Mouse (Mus musculus) layer of hippocampus, postnatal 25 days (tissue): Measurements from ENCODE around the gene AK157302. TPM values are rescaled to one million over a fixed set of nuclear protein-coding genes. Genes with fewer than 3 reads are reported as not detected.
"Not testable (repeated sequence)": the region's sequence is repeated elsewhere in the genome, so short reads cannot be mapped to it uniquely, and the experiment has no call there.

ENCODE experiments used
- DNase-seq, 2 experiments: peaks; one replicate each; pipeline ENCODE4 v3.0.0; 2022; ENCODE audit warnings: mixed read lengths in 2 of 2, low spot score in 1 of 2; ENCODE audit errors: extremely low spot score in 1 of 2
- total RNA-seq, 2 experiments: library from RNA; stranded (reverse); gene quantifications; 2 replicates each; pipeline ENCODE4 v1.2.3; 2021

The AK157302 gene
- 10 to 100 TPM; 21.2 to 24.4 TPM for total RNA-seq

DNA sequence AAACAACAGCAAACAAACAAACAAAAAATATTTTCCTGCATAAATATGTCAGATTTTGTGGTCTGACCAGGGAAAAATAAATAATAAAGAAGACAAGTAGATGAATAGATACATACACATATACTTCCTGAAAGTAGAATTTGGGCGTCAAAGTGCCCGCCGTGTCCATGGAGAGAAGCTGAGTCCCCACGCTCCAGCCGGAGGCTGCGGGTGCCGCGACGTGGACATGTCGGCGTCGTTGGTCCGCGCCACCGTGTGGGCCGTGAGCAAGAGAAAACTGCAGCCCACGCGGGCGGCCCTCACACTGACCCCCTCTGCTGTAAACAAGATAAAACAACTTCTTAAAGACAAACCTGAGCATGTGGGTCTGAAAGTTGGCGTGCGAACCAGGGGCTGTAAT, at the start of gene AK157302:
AK157302 (plus strand) TSS at position 144 of the 400 bp plus-strand sequence.
- DNase-seq: no peak

GRCm38 (mm10) chr13:21446796-21447195, 48.2 kb upstream of the AK157302 start:
- DNase-seq: no peak

- DNase-seq: no peak
Measured at GRCm38 (mm10) chr13:21447856-21448614, 47.0 kb upstream of the AK157302 start.

- DNase-seq: no peak
Measured at GRCm38 (mm10) chr13:21453042-21453441, 42.0 kb upstream of the AK157302 start.

DNA sequence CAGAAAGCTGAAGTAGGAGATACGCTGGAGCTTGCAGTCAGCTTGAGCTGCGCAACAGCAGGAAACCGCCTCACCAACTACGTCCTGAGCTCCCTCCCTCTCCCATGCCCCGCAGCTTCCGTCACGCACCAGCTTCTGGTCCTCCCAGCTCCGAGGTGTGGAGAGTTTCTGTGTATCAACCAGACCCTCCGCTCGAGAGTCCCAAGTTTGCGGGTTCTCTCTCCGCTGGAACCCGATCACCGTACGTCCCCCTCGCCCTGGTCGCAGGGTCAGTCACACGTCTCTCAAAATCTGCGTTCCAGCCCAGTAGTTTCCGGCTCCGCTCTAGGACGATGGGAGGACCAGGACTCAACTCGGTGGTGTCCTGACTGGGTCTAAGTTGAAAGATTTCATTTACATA, 41.6 kb upstream of the AK157302 start, which contains the start of gene Zscan26:
Zscan26 (minus strand) TSS at position 282 of the 400 bp plus-strand sequence.
- peak; percentile 78 to 82 for DNase-seq

GRCm38 (mm10) chr13:21454133-21454532, 40.9 kb upstream of the AK157302 start:
- DNase-seq: no peak

DNA sequence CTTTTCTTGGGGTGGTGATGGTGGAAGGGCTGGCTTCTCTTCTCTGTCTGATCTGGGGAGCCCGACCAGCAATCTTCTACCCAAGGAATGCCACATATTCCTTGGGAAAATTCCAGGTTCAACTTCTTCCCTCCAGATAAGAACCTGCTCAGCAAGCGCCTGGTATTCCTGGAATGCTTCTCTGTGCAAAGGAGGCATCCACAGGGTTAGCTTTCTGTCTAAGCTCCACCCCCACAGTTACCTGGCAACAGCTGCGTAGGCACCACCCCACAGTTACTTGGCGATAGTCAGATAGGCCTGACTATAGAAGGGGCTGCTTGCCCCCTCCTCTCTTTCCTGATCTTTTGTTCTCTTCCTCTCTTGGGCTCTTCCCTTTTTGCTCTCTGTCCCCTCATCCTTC, 38.7 kb upstream of the AK157302 start:
- no peak for DNase-seq

- DNase-seq: not testable (repeated sequence)
Measured at GRCm38 (mm10) chr13:21462516-21462915, 32.5 kb upstream of the AK157302 start.

DNA sequence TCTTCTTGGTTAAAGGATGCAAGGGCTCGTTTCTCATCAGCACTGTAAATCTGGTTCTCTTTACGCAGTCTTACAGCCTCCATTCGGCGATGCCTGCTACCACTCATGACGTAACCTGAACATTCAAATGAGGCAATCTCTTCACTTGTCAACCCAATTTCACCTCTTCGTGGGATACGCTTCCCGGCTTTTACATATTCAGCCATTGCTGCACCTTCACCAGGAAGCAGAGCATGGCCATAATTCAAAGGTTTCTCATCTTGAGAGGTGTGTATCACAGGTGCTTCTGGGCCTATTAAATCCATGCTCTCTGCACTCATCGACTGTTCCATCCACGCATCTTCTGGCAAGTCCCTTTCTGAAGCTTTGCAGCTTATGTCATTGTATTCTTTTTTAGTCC, 27.7 kb upstream of the AK157302 start:
- DNase-seq: no peak

DNA sequence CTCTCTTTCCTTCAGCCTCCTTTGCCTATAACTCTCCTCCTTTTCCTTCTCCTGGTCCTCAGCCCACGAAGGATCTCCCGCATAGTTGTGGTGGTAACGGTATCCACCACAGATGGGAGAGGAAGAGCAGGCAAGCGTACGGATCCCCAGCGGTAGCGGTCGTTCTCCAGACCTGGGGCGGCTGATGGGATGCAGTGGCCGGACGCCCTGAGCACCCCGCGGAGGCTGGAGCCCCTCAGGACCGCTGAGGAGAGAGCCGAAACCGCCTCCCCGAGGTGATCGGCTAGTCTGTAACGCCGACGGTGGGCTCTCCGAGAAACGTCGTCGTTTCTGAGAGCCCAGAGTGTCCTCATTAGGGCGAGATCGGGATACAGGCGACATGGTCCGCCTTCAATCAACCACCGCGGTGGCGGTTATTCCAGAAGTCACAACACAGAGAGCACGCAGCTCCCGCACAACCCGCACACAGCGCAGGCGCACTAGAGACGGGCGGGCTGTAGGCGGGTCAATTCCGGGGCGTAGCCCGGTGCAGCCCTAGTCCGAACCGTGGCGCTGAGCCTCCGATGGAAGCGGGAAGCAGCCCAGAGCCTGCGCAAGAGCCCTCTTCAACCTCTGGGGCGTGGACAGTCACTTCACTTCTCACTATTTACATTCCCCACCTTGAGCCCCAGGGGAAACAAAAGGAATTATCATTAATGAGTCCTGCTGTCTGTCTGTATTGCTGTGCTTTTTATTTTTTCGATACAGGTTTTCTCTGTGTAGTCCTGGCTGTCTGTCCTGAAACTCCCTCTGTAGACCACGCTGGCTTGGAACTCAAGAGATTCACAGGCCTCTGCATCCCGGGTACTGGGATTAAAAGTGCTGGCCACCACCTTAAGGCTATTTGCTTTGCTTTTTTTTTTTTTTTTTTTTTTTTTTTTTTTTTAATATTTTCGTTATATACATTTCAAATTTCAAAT, 26.7 kb upstream of the AK157302 start, which contains the start of gene Nkapl:
Nkapl (minus strand) TSS at position 449 of the 959 bp plus-strand sequence.
- DNase-seq: peak; percentile 52 to 63

DNA sequence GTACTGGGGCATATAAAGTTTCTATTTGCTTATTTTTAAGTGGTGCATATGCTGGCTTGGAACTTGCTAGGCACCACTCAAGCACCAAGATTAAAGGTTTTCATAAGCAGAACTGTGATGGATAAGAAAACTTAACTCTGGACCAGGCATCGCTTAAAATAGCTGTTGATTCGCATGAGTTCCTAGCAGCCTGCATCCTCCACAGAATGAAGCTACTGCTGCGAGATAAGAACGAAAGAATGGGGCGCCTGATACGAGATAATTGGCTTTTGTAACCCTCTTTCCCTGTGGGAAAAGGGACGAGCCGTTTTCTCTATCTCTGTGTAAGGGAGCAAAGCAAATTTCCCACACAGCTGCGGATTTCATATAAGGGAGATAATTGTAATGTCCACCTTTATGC, 25.9 kb upstream of the AK157302 start:
- no peak for DNase-seq

- no peak for DNase-seq
Measured at GRCm38 (mm10) chr13:21472427-21472826, 22.6 kb upstream of the AK157302 start.

DNA sequence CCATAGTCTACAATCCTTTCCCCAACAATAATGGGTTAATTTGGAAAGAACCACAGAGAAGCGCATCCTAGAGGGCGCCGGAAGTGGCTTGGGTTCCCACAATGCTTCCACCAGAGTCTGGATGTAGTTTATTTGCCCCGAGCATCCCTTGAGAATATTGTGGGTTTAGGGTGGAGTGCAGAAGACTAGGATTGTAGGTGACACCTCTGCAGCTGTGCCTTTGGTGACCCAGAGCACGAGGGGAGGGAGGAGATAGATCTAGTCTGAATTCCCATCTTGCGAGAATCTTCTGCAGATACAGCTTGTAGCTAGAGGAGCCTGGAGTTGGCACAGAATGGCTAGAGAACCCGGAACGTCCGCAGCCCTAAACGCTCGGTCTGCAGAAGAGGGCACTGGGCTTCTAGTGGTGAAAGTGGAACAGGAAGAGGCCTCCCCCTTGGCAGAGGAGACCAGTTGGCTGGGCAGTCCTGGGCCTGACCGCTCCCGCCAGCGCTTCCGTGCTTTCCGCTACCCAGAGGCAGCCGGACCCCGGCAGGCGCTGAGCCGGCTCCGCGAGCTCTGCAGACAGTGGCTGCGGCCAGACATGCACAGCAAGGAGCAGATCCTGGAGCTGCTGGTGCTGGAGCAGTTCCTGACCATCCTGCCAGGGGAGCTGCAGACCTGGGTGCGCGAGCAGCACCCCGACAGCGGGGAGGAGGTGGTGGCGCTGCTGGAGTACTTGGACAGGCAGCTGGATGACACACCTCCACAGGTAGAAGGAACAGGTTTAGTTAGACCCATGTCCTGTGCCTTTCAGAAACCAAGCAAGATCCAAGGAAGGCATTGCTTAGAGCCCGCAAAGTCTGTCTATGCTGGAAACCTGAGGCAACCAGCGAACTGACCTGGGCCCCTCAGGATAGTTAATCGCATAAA, 16.0 kb upstream of the AK157302 start, which contains the start of the genes Zkscan4 and Gm10065:
Zkscan4 (plus strand) TSS at position 149 of the 912 bp plus-strand sequence.
Gm10065 (minus strand) TSS at position 683 of the 912 bp plus-strand sequence.
- peak; percentile 61 to 62 for DNase-seq

- DNase-seq: no peak
Measured at GRCm38 (mm10) chr13:21486881-21487280, 8.1 kb upstream of the AK157302 start.

GRCm38 (mm10) chr13:21492847-21493246, 2.2 kb upstream of the AK157302 start:
- no peak for DNase-seq

GRCm38 (mm10) chr13:21501182-21501581, 6.2 kb downstream of the AK157302 start, which contains the start of gene Gm11273:
TSS of gene Gm11273 (minus strand) at chr13:21501418.
- not testable (repeated sequence) for DNase-seq

DNA sequence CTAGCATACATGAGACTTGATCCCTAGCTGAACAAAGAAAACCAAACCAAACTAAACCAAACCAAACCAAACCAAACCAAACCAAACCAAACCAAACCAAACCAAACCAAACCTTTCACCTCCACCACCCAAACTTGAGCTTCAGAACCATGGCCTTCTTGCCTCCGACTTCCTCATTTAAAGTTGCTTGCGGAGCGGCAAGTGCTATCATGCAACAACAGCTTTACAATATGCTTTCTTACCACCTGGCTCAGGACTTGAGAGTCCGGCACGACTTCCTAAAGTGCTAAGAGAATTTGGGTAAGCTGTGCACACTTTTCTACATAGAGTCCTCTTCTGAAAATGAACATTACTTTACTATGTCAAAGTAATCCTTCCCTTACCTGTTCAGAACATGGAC, 7.3 kb downstream of the AK157302 start:
- DNase-seq: no peak

DNA sequence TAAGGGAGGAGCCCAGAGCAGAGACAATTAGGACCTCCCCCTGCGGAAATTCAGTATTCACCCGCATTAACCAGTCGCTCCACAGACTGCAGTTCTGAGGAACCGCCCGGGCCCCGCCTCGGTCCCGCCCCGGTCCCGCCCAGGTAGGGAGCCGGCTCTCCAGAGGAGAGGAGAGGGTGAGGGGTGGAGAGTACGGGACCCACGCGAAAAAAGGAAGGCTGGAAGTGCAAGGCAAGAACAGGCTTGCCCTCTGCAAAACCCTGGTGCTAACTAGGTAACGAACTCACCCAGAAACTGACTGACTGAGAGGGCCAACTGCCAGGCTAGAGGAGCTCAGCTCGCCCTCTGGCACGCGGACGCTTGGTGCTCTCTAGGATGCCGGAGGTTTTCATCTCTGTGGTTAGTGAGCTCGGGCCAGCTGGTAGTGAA, 11.2 kb downstream of the AK157302 start:
- DNase-seq: peak; percentile 62 to 67

DNA sequence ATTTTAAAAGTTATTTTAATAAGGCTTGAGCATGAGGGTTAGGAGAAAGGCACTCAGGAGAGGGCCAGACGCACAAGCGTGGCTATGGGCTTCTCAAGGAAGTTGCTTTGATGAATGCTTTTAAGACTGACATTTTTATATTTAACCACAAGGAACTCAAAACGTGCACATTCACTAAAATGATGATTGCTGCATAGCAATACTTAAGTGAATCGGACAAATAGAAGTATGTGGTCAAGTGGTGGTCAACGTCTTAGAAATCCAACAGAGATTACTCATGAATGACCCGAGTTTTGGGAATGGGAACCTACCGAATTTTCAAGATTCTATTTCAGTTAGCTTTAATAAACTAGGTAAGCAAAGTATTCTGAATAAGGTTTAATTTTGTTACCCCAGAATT, 35.1 kb downstream of the AK157302 start:
- no peak for DNase-seq

GRCm38 (mm10) chr13:21530781-21531201, 35.8 kb downstream of the AK157302 start, which contains the start of gene Zkscan8:
TSS of gene Zkscan8 (minus strand) at chr13:21531120.
- DNase-seq: peak; percentile 78 to 83
